Mouse (Mus musculus): ENCODE results near the gene Prrt1. TPM values are rescaled to one million over a fixed set of nuclear protein-coding genes. Genes with fewer than 3 reads are reported as not detected.

The Prrt1 gene
- polyA plus RNA-seq, 1 experiment from 2014 or later = 0.55 TPM

DNA sequence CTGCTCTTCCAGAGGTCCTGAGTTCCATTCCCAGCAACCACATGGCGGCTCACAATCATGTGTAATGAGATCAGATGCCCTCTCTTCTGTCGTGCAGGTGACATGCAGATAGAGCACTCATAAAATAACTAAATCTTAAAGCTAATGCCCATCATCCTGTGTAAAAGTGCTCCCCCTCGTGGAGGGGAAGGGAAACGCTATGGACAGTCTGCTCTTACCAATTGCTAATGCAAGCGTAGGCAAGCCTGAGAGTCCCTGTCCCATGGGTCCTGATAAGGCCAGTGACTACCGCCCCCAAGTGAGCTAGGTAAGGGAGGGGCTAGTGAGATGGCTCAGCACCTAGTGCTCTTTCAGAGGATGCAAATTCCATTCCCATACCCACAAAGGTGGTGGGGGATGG, 10.3 kb upstream of the Prrt1 start:
- Histone ChIP-seq H3K4me3 (no peak overlapping the region), H3K9me3 (no peaks in the 10 kb centered on the region), H3K4me2 (no peak overlapping the region), H3K27ac (no peak overlapping the region), H3K36me3 (peaks cover 67% of the 10 kb centered on the region), H3K9ac (no peak overlapping the region), H3K4me1 (no peaks in the 10 kb centered on the region), H3K27me3 (no peaks in the 10 kb centered on the region)
- ATAC-seq (ENCODE audit: insufficient number of reproducible peaks, insufficient read depth, low FRiP score, low TSS enrichment, low read depth) = no peak
- WGBS = 11% methylated on average over 6 of the region's 6 CpGs

- no peaks in the 10 kb centered on the region for H3K9me3 ChIP-seq
- ATAC-seq (ENCODE audit: insufficient number of reproducible peaks, insufficient read depth, low FRiP score, low TSS enrichment, low read depth) = no peak
- 90% methylated on average over 8 of the region's 8 CpGs for WGBS
- no peak overlapping the region for H3K4me3 ChIP-seq
- no peak overlapping the region for H3K27ac ChIP-seq
- H3K27me3 ChIP-seq = no peaks in the 10 kb centered on the region
- peaks cover 3% of the 10 kb centered on the region for H3K4me1 ChIP-seq
- H3K36me3 ChIP-seq = peaks cover 60% of the 10 kb centered on the region
- no peak overlapping the region for H3K9ac ChIP-seq
- no peak overlapping the region for H3K4me2 ChIP-seq
Measured at GRCm38 (mm10) chr17:34621006-34621405, 8.3 kb upstream of the Prrt1 start.

DNA sequence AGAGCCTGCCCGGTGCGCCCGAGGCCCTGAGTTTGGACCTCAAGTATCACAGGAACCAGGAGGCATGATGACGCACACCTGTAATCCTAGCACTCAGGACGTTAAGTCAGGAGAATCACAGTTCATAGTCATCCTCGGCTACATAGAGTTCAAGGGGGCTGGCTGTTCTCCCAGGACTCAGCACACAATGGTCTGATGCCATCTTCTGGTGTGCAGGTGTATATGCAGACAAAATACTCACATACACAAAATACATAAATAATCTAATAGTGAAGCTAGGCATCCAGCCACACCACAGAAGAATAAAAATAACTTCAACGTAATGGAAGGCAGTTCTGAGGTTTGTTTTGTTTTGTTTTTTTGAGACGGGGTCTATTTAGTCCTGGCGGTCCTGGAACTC, 6.2 kb upstream of the Prrt1 start:
- Histone ChIP-seq H3K4me3 (no peak overlapping the region), H3K9me3 (no peaks in the 10 kb centered on the region), H3K27ac (no peak overlapping the region), H3K36me3 (peaks cover 44% of the 10 kb centered on the region), H3K4me1 (peaks cover 17% of the 10 kb centered on the region), H3K27me3 (no peaks in the 10 kb centered on the region), H3K4me2 (no peak overlapping the region), H3K9ac (no peak overlapping the region)
- 83% methylated on average over 9 of the region's 9 CpGs for WGBS
- no peak for ATAC-seq (ENCODE audit: insufficient number of reproducible peaks, insufficient read depth, low FRiP score, low TSS enrichment, low read depth)

GRCm38 (mm10) chr17:34624981-34625380, 4.4 kb upstream of the Prrt1 start:
- Histone ChIP-seq H3K9me3 (no peaks in the 10 kb centered on the region), H3K4me1 (peaks cover 35% of the 10 kb centered on the region), H3K4me3 (no peak overlapping the region), H3K27ac (no peak overlapping the region), H3K36me3 (peaks cover 41% of the 10 kb centered on the region), H3K27me3 (peaks cover 7% of the 10 kb centered on the region), H3K9ac (no peak overlapping the region), H3K4me2 (no peak overlapping the region)
- 93% methylated on average over 3 of the region's 3 CpGs for WGBS
- ATAC-seq (ENCODE audit: insufficient number of reproducible peaks, insufficient read depth, low FRiP score, low TSS enrichment, low read depth) = no peak

GRCm38 (mm10) chr17:34626062-34626772, 3.1 kb upstream of the Prrt1 start:
- 52% methylated on average over 16 of the region's 16 CpGs for WGBS
- H3K9me3 ChIP-seq = no peaks in the 10 kb centered on the region

GRCm38 (mm10) chr17:34626773-34627092, 2.6 kb upstream of the Prrt1 start:
- H3K9ac ChIP-seq = peak overlapping the region; percentile 83
- H3K9me3 ChIP-seq = no peaks in the 10 kb centered on the region
- ATAC-seq (ENCODE audit: insufficient number of reproducible peaks, insufficient read depth, low FRiP score, low TSS enrichment, low read depth) = no peak
- WGBS = 1% methylated on average over 18 of the region's 18 CpGs
- peak overlapping the region; percentile 97 for H3K27ac ChIP-seq
- H3K4me2 ChIP-seq = peak overlapping the region; percentile 91
- H3K36me3 ChIP-seq = peaks cover 30% of the 10 kb centered on the region
- H3K4me1 ChIP-seq = peaks cover 52% of the 10 kb centered on the region
- H3K4me3 ChIP-seq = peak overlapping the region; percentile 82
- peaks cover 25% of the 10 kb centered on the region for H3K27me3 ChIP-seq

More at GRCm38 (mm10) chr17:34626062-34626772, 3.1 kb upstream of the Prrt1 start:
- Histone ChIP-seq H3K9ac (peak overlapping the region; percentile 83), H3K4me1 (peaks cover 47% of the 10 kb centered on the region), H3K4me2 (peak overlapping the region; percentile 91), H3K27ac (peak overlapping the region; percentile 97), H3K4me3 (peak overlapping the region; percentile 82), H3K36me3 (peaks cover 35% of the 10 kb centered on the region), H3K27me3 (peaks cover 20% of the 10 kb centered on the region)
- no peak for ATAC-seq (ENCODE audit: insufficient number of reproducible peaks, insufficient read depth, low FRiP score, low TSS enrichment, low read depth)

- Histone ChIP-seq H3K27me3 (peaks cover 31% of the 10 kb centered on the region), H3K4me2 (peak overlapping the region; percentile 91), H3K4me3 (peak overlapping the region; percentile 82), H3K9me3 (no peaks in the 10 kb centered on the region), H3K27ac (peak overlapping the region; percentile 97), H3K36me3 (peaks cover 24% of the 10 kb centered on the region), H3K4me1 (peaks cover 58% of the 10 kb centered on the region), H3K9ac (peak overlapping the region; percentile 83)
- peak; percentile 67; the same call in 1 of the 2 replicates for ATAC-seq (ENCODE audit: insufficient number of reproducible peaks, insufficient read depth, low FRiP score, low TSS enrichment, low read depth)
- under 1% methylated on average over 40 of the region's 45 CpGs for WGBS
Measured at GRCm38 (mm10) chr17:34627093-34627942, 2.0 kb upstream of the Prrt1 start.

GRCm38 (mm10) chr17:34627943-34628643, 1.2 kb upstream of the Prrt1 start, which contains the start of gene Ppt2:
Gene Ppt2 (minus strand): TSS chr17:34628510.
- H3K9me3 ChIP-seq = no peaks in the 10 kb centered on the region
- peak within 1 kb of the TSS; percentile 97 for H3K27ac ChIP-seq
- peaks cover 38% of the 10 kb centered on the region for H3K27me3 ChIP-seq
- peak within 1 kb of the TSS; percentile 91 for H3K4me2 ChIP-seq
- peaks cover 17% of the 10 kb centered on the region for H3K36me3 ChIP-seq
- 2% methylated on average over 29 of the region's 29 CpGs for WGBS
- H3K4me3 ChIP-seq = peak within 1 kb of the TSS; percentile 82
- peaks cover 61% of the 10 kb centered on the region for H3K4me1 ChIP-seq
- H3K9ac ChIP-seq = peak within 1 kb of the TSS; percentile 83
- no peak for ATAC-seq (ENCODE audit: insufficient number of reproducible peaks, insufficient read depth, low FRiP score, low TSS enrichment, low read depth)

GRCm38 (mm10) chr17:34628644-34628967, 727 bp upstream of the Prrt1 start:
- peak overlapping the region; percentile 83 for H3K9ac ChIP-seq
- 24% methylated on average over 5 of the region's 5 CpGs for WGBS
- no peaks in the 10 kb centered on the region for H3K9me3 ChIP-seq
- peak overlapping the region; percentile 91 for H3K4me2 ChIP-seq
- H3K27me3 ChIP-seq = peaks cover 43% of the 10 kb centered on the region
- H3K27ac ChIP-seq = peak overlapping the region; percentile 97
- no peak for ATAC-seq (ENCODE audit: insufficient number of reproducible peaks, insufficient read depth, low FRiP score, low TSS enrichment, low read depth)
- H3K4me1 ChIP-seq = peaks cover 61% of the 10 kb centered on the region
- peak overlapping the region; percentile 82 for H3K4me3 ChIP-seq
- H3K36me3 ChIP-seq = peaks cover 13% of the 10 kb centered on the region

DNA sequence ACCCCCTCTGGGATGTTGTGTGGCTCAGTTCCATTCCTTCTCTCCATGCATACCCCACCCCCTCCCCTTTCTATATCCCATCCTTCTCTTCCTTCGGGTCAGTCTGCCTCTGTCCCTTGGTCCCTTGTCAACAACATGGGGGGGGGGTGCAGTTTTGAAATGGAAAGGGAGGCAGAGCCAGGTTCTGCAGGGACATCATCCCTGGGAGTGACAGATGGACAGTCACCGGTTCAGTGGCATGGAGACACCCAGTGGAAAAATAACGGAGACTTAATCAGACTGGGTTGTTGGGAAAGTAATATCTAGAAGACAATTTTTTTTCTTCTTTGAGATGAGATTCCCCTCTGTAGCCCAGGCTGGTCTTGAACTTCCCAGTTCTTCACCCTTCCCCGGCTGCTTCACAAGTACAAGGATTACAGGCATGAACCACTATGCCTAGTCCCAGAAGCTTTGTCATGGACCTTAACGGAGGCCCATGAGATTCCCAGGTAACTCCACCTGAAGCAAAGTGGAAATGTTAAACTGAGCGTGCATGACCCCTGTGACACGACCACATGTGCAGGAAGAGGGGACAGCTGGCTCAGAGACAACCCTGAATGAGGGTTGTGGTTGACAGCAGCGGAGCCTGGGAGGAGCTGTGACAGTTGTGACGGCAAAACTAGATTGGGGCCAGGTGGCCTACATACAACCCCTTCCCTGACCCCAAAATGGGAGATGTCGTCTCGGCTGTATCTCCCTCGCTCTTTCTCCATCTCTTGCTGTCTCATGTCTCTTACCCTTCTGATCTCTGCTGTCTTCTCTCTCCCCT, 667 bp downstream of the Prrt1 start:
- peak overlapping the region; percentile 83; the same call in 1 of the 2 replicates for H3K9ac ChIP-seq
- H3K36me3 ChIP-seq = peaks cover 5% of the 10 kb centered on the region; the same call in 1 of the 2 replicates
- peaks cover 47% of the 10 kb centered on the region for H3K27me3 ChIP-seq
- no peak overlapping the region for H3K27ac ChIP-seq
- 12% methylated on average over 12 of the region's 12 CpGs for WGBS
- H3K4me2 ChIP-seq = peak overlapping the region; percentile 91
- no peaks in the 10 kb centered on the region for H3K9me3 ChIP-seq
- H3K4me3 ChIP-seq = peak overlapping the region; percentile 82
- peaks cover 61% of the 10 kb centered on the region for H3K4me1 ChIP-seq
- ATAC-seq (ENCODE audit: insufficient number of reproducible peaks, insufficient read depth, low FRiP score, low TSS enrichment, low read depth) = no peak
